Comparison of ENCODE assay signal across 9 mouse cellular contexts in the genomic region with DNA sequence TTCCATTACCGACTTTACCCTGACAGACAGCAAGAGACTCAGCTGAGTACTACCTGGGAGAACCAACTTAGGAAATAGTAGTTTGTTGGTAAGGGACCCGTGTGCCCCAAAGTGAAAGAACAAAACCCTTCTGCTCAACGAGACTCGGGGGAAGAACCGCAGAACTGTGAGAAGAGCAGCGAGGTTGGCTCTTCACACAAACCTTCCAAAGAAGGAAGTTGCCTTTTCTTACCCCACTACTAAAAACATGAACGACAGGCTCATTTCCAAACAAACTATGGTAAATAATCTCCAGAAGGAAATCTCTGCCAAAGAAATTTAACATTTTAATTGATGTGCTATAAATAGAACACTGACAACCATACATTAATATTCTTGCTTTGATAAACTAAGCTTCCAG. TPM values are rescaled to one million over a fixed set of nuclear protein-coding genes. Genes with fewer than 3 reads are reported as not detected.
DNase-seq lines count a peak whose midpoint lies in the region; ATAC-seq and TF ChIP-seq lines count a peak whose summit lies in the region.
"Had no signal": no experiment of that assay in that cellular context is flagged by ENCODE, and none has a peak within 500 bp of the region (broad histone marks: within the 10 kb centered on the region; RNA-seq: fewer than 3 reads in every experiment).

No protein-coding gene starts in this region.

- no peak for TF ChIP-seq CTCF in heart, postnatal 0 days (IDR thresholded peaks at IDR 0.05; ENCODE audit: low read depth)
- TF ChIP-seq CTCF in cortical plate, adult 2 months (IDR thresholded peaks at IDR 0.05; ENCODE audit: extremely low read depth, insufficient read depth, low read length) = no peak

- no peak for DNase-seq in heart, postnatal 0 days (ENCODE audit: low spot score)
- DNase-seq in heart, postnatal 10 days = no peak
- no peak for DNase-seq in left cerebral cortex, postnatal 25 days (ENCODE audit: low spot score in 2 of 2)
- no peak for DNase-seq in kidney, postnatal 36 days
- DNase-seq: kidney, adult 11 months had no signal

- H3K36me3 ChIP-seq in heart, postnatal 0 days (replicated peaks; ENCODE audit: control insufficient read depth, insufficient read depth, low read length) = no peaks in the 10 kb centered on the region
- H3K36me3 ChIP-seq in hindbrain, embryonic 15.5 days = no peaks in the 10 kb centered on the region
- H3K36me3 ChIP-seq in midbrain, embryonic 12.5 days = no peaks in the 10 kb centered on the region

- H3K9me3 ChIP-seq in heart, postnatal 0 days (replicated peaks; ENCODE audit: control insufficient read depth, low read length) = no peaks in the 10 kb centered on the region
- H3K9me3 ChIP-seq in hindbrain, embryonic 15.5 days = no peaks in the 10 kb centered on the region
- no peaks in the 10 kb centered on the region for H3K9me3 ChIP-seq in midbrain, embryonic 12.5 days

- no peak for TF ChIP-seq POLR2A in cortical plate, adult 2 months (IDR thresholded peaks at IDR 0.05; ENCODE audit: extremely low read depth, insufficient read depth, low read length)

- no peak overlapping the region for H3K4me3 ChIP-seq in heart, postnatal 0 days (ENCODE audit: low read depth, low read length)
- H3K4me3 ChIP-seq in cortical plate, adult 2 months (ENCODE audit: insufficient read depth, low read length) = peak overlapping the region; percentile 88; the same call in 1 of the 2 replicates
- peak overlapping the region; percentile 84 for H3K4me3 ChIP-seq in hindbrain, embryonic 15.5 days
- H3K4me3 ChIP-seq in midbrain, embryonic 12.5 days = peak overlapping the region; percentile 75

- H3K9ac ChIP-seq in heart, postnatal 0 days (replicated peaks; ENCODE audit: low read depth, low read length) = no peak overlapping the region
- no peak overlapping the region for H3K9ac ChIP-seq in hindbrain, embryonic 15.5 days
- no peak overlapping the region for H3K9ac ChIP-seq in midbrain, embryonic 12.5 days (replicated peaks)

- H3K27ac ChIP-seq in heart, postnatal 0 days (ENCODE audit: low read depth) = no peak overlapping the region
- no peak overlapping the region for H3K27ac ChIP-seq in cortical plate, adult 2 months (ENCODE audit: insufficient read depth, low read length)
- no peak overlapping the region for H3K27ac ChIP-seq in hindbrain, embryonic 15.5 days (replicated peaks)
- H3K27ac ChIP-seq in midbrain, embryonic 12.5 days (replicated peaks) = no peak overlapping the region

- 72% methylated on average over 7 of the region's 7 CpGs for WGBS in heart, postnatal 0 days
- 85% methylated on average over 7 of the region's 7 CpGs for WGBS in hindbrain, embryonic 15.5 days
- WGBS in midbrain, embryonic 12.5 days = 90% methylated on average over 7 of the region's 7 CpGs

- no peak for TF ChIP-seq EP300 in heart, postnatal 0 days (IDR thresholded peaks at IDR 0.05; ENCODE audit: low read depth)

- no peaks in the 10 kb centered on the region for H3K27me3 ChIP-seq in heart, postnatal 0 days (ENCODE audit: control insufficient read depth, insufficient read depth, low read length)
- H3K27me3 ChIP-seq in hindbrain, embryonic 15.5 days = peaks cover 4% of the 10 kb centered on the region; the same call in 1 of the 2 replicates
- 0 out of 2 replicates have a peak, but pooled peaks cover under 1% of the 10 kb centered on the region for H3K27me3 ChIP-seq in midbrain, embryonic 12.5 days

- intact Hi-C loops in heart, postnatal 10 days (cut with DNase I) = loop anchor here (10.0 kb wide), 1 partner anchor 162 kb away; no protein-coding TSS in a partner anchor
- intact Hi-C loops in left cerebral cortex, postnatal 25 days (cut with DNase I) = loop anchor here (5.0 to 10.0 kb wide), 2 partner anchors 162 to 215 kb away; no protein-coding TSS in a partner anchor

- peak overlapping the region; percentile 98; the same call in 1 of the 2 replicates for H3K4me2 ChIP-seq in heart, postnatal 0 days (ENCODE audit: low read depth, low read length)
- peak overlapping the region; percentile 93 for H3K4me2 ChIP-seq in hindbrain, embryonic 15.5 days
- peak overlapping the region; percentile 99 for H3K4me2 ChIP-seq in midbrain, embryonic 12.5 days (replicated peaks)

- no peak for ATAC-seq in heart, postnatal 0 days (ENCODE audit: insufficient read depth, low read depth)
- no peak for ATAC-seq in hindbrain, embryonic 15.5 days (ENCODE audit: low FRiP score, low read depth)
- no peak for ATAC-seq in midbrain, embryonic 12.5 days (ENCODE audit: low FRiP score, low read depth)
- ATAC-seq in megakaryocyte-erythroid progenitor cell, adult 5-6 weeks (replicated peaks; ENCODE audit: low FRiP score, low TSS enrichment, poor library complexity, severe bottlenecking) = no peak

- 0 out of 2 replicates have a peak, but pooled peaks cover 3% of the 10 kb centered on the region for H3K4me1 ChIP-seq in heart, postnatal 0 days (ENCODE audit: control insufficient read depth, insufficient read depth)
- peaks cover 3% of the 10 kb centered on the region; the same call in 1 of the 2 replicates for H3K4me1 ChIP-seq in cortical plate, adult 2 months (ENCODE audit: control insufficient read depth, insufficient read depth, low read length)
- H3K4me1 ChIP-seq in hindbrain, embryonic 15.5 days (replicated peaks) = peaks cover 21% of the 10 kb centered on the region
- peaks cover 20% of the 10 kb centered on the region for H3K4me1 ChIP-seq in midbrain, embryonic 12.5 days

RNA-seq across cellular contexts. Expression of a gene that starts 1.4 kb away (rescaled TPM):
- total RNA-seq in heart, postnatal 0 days (2014; rRNA removed; ENCODE audit: low replicate concordance) = 7.5 and 14.8 TPM in 2 replicates
- 18.4 and 18.5 TPM in 2 replicates for polyA plus RNA-seq in heart, postnatal 0 days (2015; fragmentation: Nextera tagmentation; extraction: Ambion mirVana)
- 10 to 100 TPM; 12.5 to 14.3 TPM for total RNA-seq in heart, postnatal 10 days (2021)
- polyA plus RNA-seq in cortical plate, adult 2 months (2012; rRNA removed) = 22.2 and 22.7 TPM in 2 replicates
- polyA plus RNA-seq in hindbrain, embryonic 15.5 days (2015; fragmentation: Nextera tagmentation; extraction: Ambion mirVana) = 27.8 and 28.0 TPM in 2 replicates
- 26.6 and 29.1 TPM in 2 replicates for polyA plus RNA-seq in midbrain, embryonic 12.5 days (2016; fragmentation: Nextera tagmentation; extraction: Ambion mirVana)
- total RNA-seq in megakaryocyte-erythroid progenitor cell, adult 5-6 weeks (2014; fragmentation: Nextera tagmentation) = 10.4 and 15.1 TPM in 2 replicates
- total RNA-seq in megakaryocyte-erythroid progenitor cell, adult 5-6 weeks (2017) = 23.2 and 24.4 TPM in 2 replicates
- 10 to 100 TPM; 16.0 to 21.3 TPM for total RNA-seq in left cerebral cortex, postnatal 25 days (2021)

RNA-seq across cellular contexts. Expression of a gene that starts 49.5 kb away (rescaled TPM):
- total RNA-seq in heart, postnatal 0 days (2014; rRNA removed; ENCODE audit: low replicate concordance) = 222 and 245 TPM in 2 replicates
- 247 and 260 TPM in 2 replicates for polyA plus RNA-seq in heart, postnatal 0 days (2015; fragmentation: Nextera tagmentation; extraction: Ambion mirVana)
- 100 to 1,000 TPM; 300 to 317 TPM for total RNA-seq in heart, postnatal 10 days (2021)
- 302 and 325 TPM in 2 replicates for polyA plus RNA-seq in cortical plate, adult 2 months (2012; rRNA removed)
- 317 and 323 TPM in 2 replicates for polyA plus RNA-seq in hindbrain, embryonic 15.5 days (2015; fragmentation: Nextera tagmentation; extraction: Ambion mirVana)
- polyA plus RNA-seq in midbrain, embryonic 12.5 days (2016; fragmentation: Nextera tagmentation; extraction: Ambion mirVana) = 455 and 483 TPM in 2 replicates
- total RNA-seq in megakaryocyte-erythroid progenitor cell, adult 5-6 weeks (2014; fragmentation: Nextera tagmentation) = 150 and 174 TPM in 2 replicates
- 236 and 255 TPM in 2 replicates for total RNA-seq in megakaryocyte-erythroid progenitor cell, adult 5-6 weeks (2017)
- 100 to 1,000 TPM; 437 to 460 TPM for total RNA-seq in left cerebral cortex, postnatal 25 days (2021)

RNA-seq across cellular contexts. Expression of a gene that starts 51.2 kb away (rescaled TPM):
- 52.6 and 81.9 TPM in 2 replicates for total RNA-seq in heart, postnatal 0 days (2014; rRNA removed; ENCODE audit: low replicate concordance)
- polyA plus RNA-seq in heart, postnatal 0 days (2015; fragmentation: Nextera tagmentation; extraction: Ambion mirVana) = 21.8 and 28.5 TPM in 2 replicates
- total RNA-seq in heart, postnatal 10 days (2021) = 10 to 100 TPM; 93.6 to 97.2 TPM
- 50.8 TPM in 2 replicates for polyA plus RNA-seq in cortical plate, adult 2 months (2012; rRNA removed)
- polyA plus RNA-seq in hindbrain, embryonic 15.5 days (2015; fragmentation: Nextera tagmentation; extraction: Ambion mirVana) = 33.3 and 33.6 TPM in 2 replicates
- 44.6 and 50.3 TPM in 2 replicates for polyA plus RNA-seq in midbrain, embryonic 12.5 days (2016; fragmentation: Nextera tagmentation; extraction: Ambion mirVana)
- 21.0 and 24.0 TPM in 2 replicates for total RNA-seq in megakaryocyte-erythroid progenitor cell, adult 5-6 weeks (2014; fragmentation: Nextera tagmentation)
- 25.7 and 44.6 TPM in 2 replicates for total RNA-seq in megakaryocyte-erythroid progenitor cell, adult 5-6 weeks (2017)
- total RNA-seq in left cerebral cortex, postnatal 25 days (2021) = 10 to 100 TPM; 91.8 to 97.9 TPM
